21 mouse cellular contexts compared by ENCODE assay signal in genomic region chr1:167382763-167383162, GRCm38 (mm10). TPM values are rescaled to one million over a fixed set of nuclear protein-coding genes. Genes with fewer than 3 reads are reported as not detected.
DNase-seq lines count a peak whose midpoint lies in the region; ATAC-seq and TF ChIP-seq lines count a peak whose summit lies in the region.
"Had no signal": no experiment of that assay in that cellular context is flagged by ENCODE, and none has a peak within 500 bp of the region (broad histone marks: within the 10 kb centered on the region; RNA-seq: fewer than 3 reads in every experiment).

No protein-coding gene starts in this region.

- TF ChIP-seq EP300 in liver, embryonic 14.5 days (IDR thresholded peaks at IDR 0.05; ENCODE audit: low read depth) = no peak

- H3K9me3 ChIP-seq in heart, embryonic 11.5 days (replicated peaks; ENCODE audit: control insufficient read depth, low read length) = no peaks in the 10 kb centered on the region
- H3K9me3 ChIP-seq in midbrain, embryonic 11.5 days (ENCODE audit: control insufficient read depth, low read length) = no peaks in the 10 kb centered on the region
- no peaks in the 10 kb centered on the region for H3K9me3 ChIP-seq in midbrain, postnatal 0 days (ENCODE audit: low read length)
- H3K9me3 ChIP-seq in liver, embryonic 14.5 days (ENCODE audit: control insufficient read depth, low read length) = no peaks in the 10 kb centered on the region
- H3K9me3 ChIP-seq: limb, embryonic 15.5 days; midbrain, embryonic 13.5 days; neural tube, embryonic 15.5 days; stomach, embryonic 15.5 days had no signal

- 78% methylated on average over 5 of the region's 5 CpGs for WGBS in heart, embryonic 11.5 days (ENCODE audit: insufficient replicate concordance)
- 84% methylated on average over 5 of the region's 5 CpGs for WGBS in midbrain, embryonic 11.5 days
- WGBS in midbrain, postnatal 0 days = 78% methylated on average over 5 of the region's 5 CpGs
- WGBS in liver, embryonic 14.5 days (ENCODE audit: insufficient replicate concordance) = 57% methylated on average over 5 of the region's 5 CpGs

- no peak overlapping the region for H3K4me3 ChIP-seq in heart, embryonic 11.5 days (ENCODE audit: low read depth, low read length)
- H3K4me3 ChIP-seq in midbrain, embryonic 11.5 days (ENCODE audit: low read depth, low read length) = no peak overlapping the region
- H3K4me3 ChIP-seq in midbrain, postnatal 0 days (ENCODE audit: low read depth, low read length) = no peak overlapping the region
- peak overlapping the region; percentile 2 to 34; a peak in 2 of 4 replicates for H3K4me3 ChIP-seq in liver, embryonic 14.5 days (ENCODE audit: insufficient read depth in 1 of 2, low read depth in 2 of 2, low read length in 2 of 2)
- H3K4me3 ChIP-seq: layer of hippocampus, adult 2 months; limb, embryonic 15.5 days; midbrain, embryonic 13.5 days; neural tube, embryonic 15.5 days; stomach, embryonic 15.5 days had no signal

- DNase-seq in heart, adult 18-20 months = no peak
- DNase-seq in midbrain, embryonic 11.5 days (ENCODE audit: low spot score, missing footprints) = peak; percentile 70
- no peak for DNase-seq in midbrain, postnatal 0 days (ENCODE audit: low spot score)
- DNase-seq in liver, embryonic 14.5 days (ENCODE audit: low read depth in 3 of 3, low spot score in 3 of 3) = no peak
- DNase-seq in urinary bladder, postnatal 25 days (ENCODE audit: low spot score) = no peak
- DNase-seq in kidney, adult 11 months = no peak
- DNase-seq: adrenal gland, adult 2 months; B cell, adult 2 months; cerebellum, adult 8-10 months; kidney, adult 8-10 months; kidney, postnatal 14 days; layer of hippocampus, postnatal 36 days; lung, postnatal 10 days had no signal

- TF ChIP-seq CTCF in midbrain, postnatal 0 days (IDR thresholded peaks at IDR 0.05) = no peak
- no peak for TF ChIP-seq CTCF in liver, embryonic 14.5 days (IDR thresholded peaks at IDR 0.05; ENCODE audit: low read depth)

- H3K9ac ChIP-seq in heart, embryonic 11.5 days (ENCODE audit: low read depth, low read length) = no peak overlapping the region
- no peak overlapping the region for H3K9ac ChIP-seq in midbrain, embryonic 11.5 days (ENCODE audit: low read length)
- H3K9ac ChIP-seq in midbrain, postnatal 0 days (replicated peaks; ENCODE audit: low read length, poor library complexity, severe bottlenecking) = no peak overlapping the region
- H3K9ac ChIP-seq in liver, embryonic 14.5 days (replicated peaks) = peak overlapping the region; percentile 71
- H3K9ac ChIP-seq: limb, embryonic 15.5 days; midbrain, embryonic 13.5 days; neural tube, embryonic 15.5 days; stomach, embryonic 15.5 days had no signal

- no peaks in the 10 kb centered on the region for H3K36me3 ChIP-seq in heart, embryonic 11.5 days (ENCODE audit: control insufficient read depth, insufficient read depth, low read length)
- H3K36me3 ChIP-seq in midbrain, embryonic 11.5 days (ENCODE audit: control insufficient read depth, insufficient read depth, low read length) = no peaks in the 10 kb centered on the region
- H3K36me3 ChIP-seq in midbrain, postnatal 0 days (ENCODE audit: insufficient read depth, low read length) = no peaks in the 10 kb centered on the region
- peaks cover 49% of the 10 kb centered on the region for H3K36me3 ChIP-seq in liver, embryonic 14.5 days (replicated peaks; ENCODE audit: control insufficient read depth, insufficient read depth, low read depth)
- H3K36me3 ChIP-seq: limb, embryonic 15.5 days; midbrain, embryonic 13.5 days; neural tube, embryonic 15.5 days; stomach, embryonic 15.5 days had no signal

- H3K27me3 ChIP-seq in heart, embryonic 11.5 days (ENCODE audit: control insufficient read depth, insufficient read depth, low read length) = no peaks in the 10 kb centered on the region
- no peaks in the 10 kb centered on the region for H3K27me3 ChIP-seq in midbrain, embryonic 11.5 days (ENCODE audit: control insufficient read depth, insufficient read depth, low read length)
- no peaks in the 10 kb centered on the region for H3K27me3 ChIP-seq in midbrain, postnatal 0 days (ENCODE audit: insufficient read depth, low read length)
- no peaks in the 10 kb centered on the region for H3K27me3 ChIP-seq in liver, embryonic 14.5 days (ENCODE audit: control insufficient read depth, insufficient read depth, low read length)
- H3K27me3 ChIP-seq: limb, embryonic 15.5 days; midbrain, embryonic 13.5 days; neural tube, embryonic 15.5 days; stomach, embryonic 15.5 days had no signal

- no peak for ATAC-seq in heart, embryonic 11.5 days (replicated peaks; ENCODE audit: insufficient number of reproducible peaks, low FRiP score, low TSS enrichment)
- ATAC-seq in midbrain, embryonic 11.5 days (ENCODE audit: low FRiP score) = no peak
- ATAC-seq in midbrain, postnatal 0 days (ENCODE audit: low FRiP score) = no peak
- no peak for ATAC-seq in liver, embryonic 14.5 days (ENCODE audit: insufficient read depth)
- ATAC-seq: forebrain, embryonic 16.5 days; hindbrain, embryonic 16.5 days; midbrain, embryonic 13.5 days had no signal

- H3K4me1 ChIP-seq in heart, embryonic 11.5 days (ENCODE audit: control insufficient read depth, insufficient read depth, low read length) = peaks cover 9% of the 10 kb centered on the region; the same call in 1 of the 2 replicates
- H3K4me1 ChIP-seq in midbrain, embryonic 11.5 days (ENCODE audit: control insufficient read depth, insufficient read depth, low read length) = no peaks in the 10 kb centered on the region; the same call in 1 of the 2 replicates
- no peaks in the 10 kb centered on the region for H3K4me1 ChIP-seq in midbrain, postnatal 0 days (ENCODE audit: insufficient read depth, low read length)
- peaks cover 76 to 85% of the 10 kb centered on the region in 2 experiments for H3K4me1 ChIP-seq in liver, embryonic 14.5 days (replicated peaks; ENCODE audit: control insufficient read depth in 2 of 2, insufficient read depth in 2 of 2, low read length in 1 of 2)

- H3K4me2 ChIP-seq in heart, embryonic 11.5 days = peak overlapping the region; percentile 17
- no peak overlapping the region for H3K4me2 ChIP-seq in midbrain, embryonic 11.5 days
- H3K4me2 ChIP-seq in midbrain, postnatal 0 days (ENCODE audit: low read depth, low read length, poor library complexity, severe bottlenecking) = no peak overlapping the region
- peak overlapping the region; percentile 81 for H3K4me2 ChIP-seq in liver, embryonic 14.5 days (ENCODE audit: low read depth)
- H3K4me2 ChIP-seq: limb, embryonic 15.5 days; midbrain, embryonic 13.5 days; neural tube, embryonic 15.5 days; stomach, embryonic 15.5 days had no signal

- H3K27ac ChIP-seq in heart, embryonic 11.5 days (ENCODE audit: low read depth, low read length) = no peak overlapping the region
- H3K27ac ChIP-seq in midbrain, embryonic 11.5 days (ENCODE audit: low read depth, low read length) = no peak overlapping the region
- H3K27ac ChIP-seq in midbrain, postnatal 0 days (ENCODE audit: low read depth, low read length) = no peak overlapping the region
- peak overlapping the region; percentile 99 for H3K27ac ChIP-seq in liver, embryonic 14.5 days
- H3K27ac ChIP-seq: layer of hippocampus, adult 2 months; limb, embryonic 15.5 days; midbrain, embryonic 13.5 days; neural tube, embryonic 15.5 days had no signal

RNA-seq across cellular contexts. Expression of gene Mgst3, which starts 10.9 kb away (rescaled TPM):
- polyA plus RNA-seq in heart, embryonic 11.5 days (2014; fragmentation: Nextera tagmentation; extraction: Ambion mirVana) = 179 and 182 TPM in 2 replicates
- 100 to 1,000 TPM; 301 to 305 TPM for total RNA-seq in heart, adult 18-20 months (2021)
- 58.9 and 60.8 TPM in 2 replicates for polyA plus RNA-seq in midbrain, embryonic 11.5 days (2014; fragmentation: Nextera tagmentation; extraction: Ambion mirVana)
- total RNA-seq in midbrain, postnatal 0 days (2014; rRNA removed) = 221 and 246 TPM in 2 replicates
- 240 and 311 TPM in 2 replicates for polyA plus RNA-seq in midbrain, postnatal 0 days (2015; fragmentation: Nextera tagmentation; extraction: Ambion mirVana)
- polyA plus RNA-seq in liver, embryonic 14.5 days (2012; rRNA removed) = 330 and 468 TPM in 2 replicates
- polyA plus RNA-seq in liver, embryonic 14.5 days (2014; fragmentation: Nextera tagmentation; extraction: Ambion mirVana) = 596 and 611 TPM in 2 replicates

RNA-seq across cellular contexts. Expression of gene Aldh9a1, which starts 33.0 kb away (rescaled TPM):
- 35.6 and 35.7 TPM in 2 replicates for polyA plus RNA-seq in heart, embryonic 11.5 days (2014; fragmentation: Nextera tagmentation; extraction: Ambion mirVana)
- 10 to 100 TPM; 17.8 to 20.8 TPM for total RNA-seq in heart, adult 18-20 months (2021)
- polyA plus RNA-seq in midbrain, embryonic 11.5 days (2014; fragmentation: Nextera tagmentation; extraction: Ambion mirVana) = 33.4 and 36.5 TPM in 2 replicates
- total RNA-seq in midbrain, postnatal 0 days (2014; rRNA removed) = 11.4 and 12.3 TPM in 2 replicates
- polyA plus RNA-seq in midbrain, postnatal 0 days (2015; fragmentation: Nextera tagmentation; extraction: Ambion mirVana) = 40.1 and 41.5 TPM in 2 replicates
- 21.9 and 28.1 TPM in 2 replicates for polyA plus RNA-seq in liver, embryonic 14.5 days (2012; rRNA removed)
- polyA plus RNA-seq in liver, embryonic 14.5 days (2014; fragmentation: Nextera tagmentation; extraction: Ambion mirVana) = 52.5 and 59.9 TPM in 2 replicates

Comparison
In these comparisons a context has a peak if more than half of its experiments do, and no peak if none do; other contexts are left out.
1. H3K4me2 ChIP-seq: peak in heart, embryonic 11.5 days (single experiment) and liver, embryonic 14.5 days (single experiment); none in midbrain, embryonic 11.5 days (single experiment) and midbrain, postnatal 0 days (single experiment).
2. H3K4me3 ChIP-seq: peak in liver, embryonic 14.5 days (2 of 2); none in heart, embryonic 11.5 days (single experiment), midbrain, embryonic 11.5 days (single experiment) and midbrain, postnatal 0 days (single experiment).